Mouse (Mus musculus) layer of hippocampus, postnatal 10 days (tissue): ENCODE measurements around the gene Ralgps2. TPM values are rescaled to one million over a fixed set of nuclear protein-coding genes. Genes with fewer than 3 reads are reported as not detected.
A peak's percentile ranks its signal among the peaks of the same experiment; 100 is the strongest.

ENCODE experiments used
- DNase-seq, 2 experiments: peaks; one replicate each; pipeline ENCODE4 v3.0.0; 2021; ENCODE audit warnings: low spot score in 2 of 2
- total RNA-seq, 2 experiments: library from RNA; stranded (reverse); gene quantifications; 2 replicates each; pipeline ENCODE4 v1.2.3; 2021

Ralgps2 gene
- total RNA-seq, 2 experiments from 2014 or later, result 93.3 to 101 TPM

- DNase-seq, result no peak
These were observed 30.2 kb downstream of the Ralgps2 start for GRCm38 (mm10) chr1:156909265-156909664.

GRCm38 (mm10) chr1:156905660-156906059 is 33.8 kb downstream of the Ralgps2 start:
- no peak for DNase-seq

GRCm38 (mm10) chr1:156903899-156904298 is 35.5 kb downstream of the Ralgps2 start:
- no peak for DNase-seq

- no peak for DNase-seq
These were observed 37.7 kb downstream of the Ralgps2 start for GRCm38 (mm10) chr1:156901689-156902088.

GRCm38 (mm10) chr1:156891561-156891960 is 47.9 kb downstream of the Ralgps2 start:
- no peak for DNase-seq

GRCm38 (mm10) chr1:156888830-156889229 is 50.6 kb downstream of the Ralgps2 start:
- no peak for DNase-seq

GRCm38 (mm10) chr1:156885879-156886278 is 53.5 kb downstream of the Ralgps2 start:
- DNase-seq, result no peak

- no peak for DNase-seq
These were observed 54.6 kb downstream of the Ralgps2 start for GRCm38 (mm10) chr1:156884782-156885181.

- no peak for DNase-seq
These were observed 68.8 kb downstream of the Ralgps2 start for GRCm38 (mm10) chr1:156870616-156871015.

GRCm38 (mm10) chr1:156870028-156870427 is 69.4 kb downstream of the Ralgps2 start:
- no peak for DNase-seq

- no peak for DNase-seq
These were observed 75.2 kb downstream of the Ralgps2 start for GRCm38 (mm10) chr1:156864240-156864639.

GRCm38 (mm10) chr1:156863726-156864125 is 75.7 kb downstream of the Ralgps2 start:
- no peak for DNase-seq

- no peak for DNase-seq
These were observed 77.9 kb downstream of the Ralgps2 start for GRCm38 (mm10) chr1:156861475-156862043.

- no peak for DNase-seq
These were observed 79.2 kb downstream of the Ralgps2 start for GRCm38 (mm10) chr1:156860266-156860665.

GRCm38 (mm10) chr1:156859711-156860250 is 79.6 kb downstream of the Ralgps2 start:
- DNase-seq, result no peak

GRCm38 (mm10) chr1:156859156-156859555 is 80.3 kb downstream of the Ralgps2 start:
- DNase-seq, result no peak

- no peak for DNase-seq
These were observed 82.8 kb downstream of the Ralgps2 start for GRCm38 (mm10) chr1:156856666-156857065.

GRCm38 (mm10) chr1:156854558-156854957 is 84.9 kb downstream of the Ralgps2 start:
- DNase-seq, result no peak

- no peak for DNase-seq
These were observed 86.6 kb downstream of the Ralgps2 start for GRCm38 (mm10) chr1:156852872-156853271.

GRCm38 (mm10) chr1:156852409-156852808 is 87.0 kb downstream of the Ralgps2 start:
- DNase-seq, result no peak

GRCm38 (mm10) chr1:156847098-156847497 is 92.3 kb downstream of the Ralgps2 start:
- DNase-seq, result no peak

GRCm38 (mm10) chr1:156841625-156842339 is 97.6 kb downstream of the Ralgps2 start:
- DNase-seq, result peak in 1 of 2 experiments; percentile 25

- peak in 1 of 2 experiments; percentile 37 for DNase-seq
These were observed 100.7 kb downstream of the Ralgps2 start for GRCm38 (mm10) chr1:156838695-156839094.
